ENCODE assay signal across 25 mouse cellular contexts in the genomic region with DNA sequence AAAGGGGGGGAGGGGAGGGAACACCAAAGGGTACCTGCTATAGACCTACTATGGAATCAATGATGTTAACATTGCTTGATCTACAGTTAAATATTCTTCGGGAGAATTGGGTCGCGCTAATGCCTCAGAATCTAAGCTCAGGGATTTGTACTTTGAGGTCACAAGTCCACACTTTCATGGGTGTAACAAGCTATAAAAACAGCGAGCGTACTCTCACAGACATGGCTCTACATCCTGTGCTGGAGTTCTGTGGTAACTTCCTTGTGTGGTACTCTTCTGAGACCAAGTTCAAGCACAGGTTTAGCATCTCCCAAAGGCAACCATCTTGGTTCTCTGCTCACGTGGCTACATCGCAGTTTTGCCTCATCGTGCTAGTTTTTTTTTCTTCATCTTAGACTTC.
"Had no signal": no experiment of that assay in that cellular context is flagged by ENCODE, and none has a peak within 500 bp of the region (broad histone marks: within the 10 kb centered on the region; RNA-seq: fewer than 3 reads in every experiment).

No protein-coding gene starts in this region.

- ATAC-seq: hindbrain, postnatal 0 days had no signal

- DNase-seq: gastrocnemius, postnatal 14 days; gastrocnemius, postnatal 36 days; heart, adult 18-20 months; heart, postnatal 14 days; heart, postnatal 36 days; kidney, adult 11 months; kidney, adult 2 months; kidney, adult 9 months; kidney, postnatal 14 days; kidney, postnatal 36 days; liver; liver, embryonic 13.5 days had no signal

- H3K36me3 ChIP-seq: heart, embryonic 13.5 days; heart, embryonic 15.5 days; hindbrain, embryonic 13.5 days; hindbrain, embryonic 15.5 days; kidney, embryonic 15.5 days; limb, embryonic 10.5 days; limb, embryonic 12.5 days; liver, embryonic 13.5 days; liver, embryonic 15.5 days had no signal

- H3K27ac ChIP-seq: heart, embryonic 13.5 days; heart, embryonic 15.5 days; hindbrain, embryonic 13.5 days; hindbrain, embryonic 15.5 days; hindbrain, postnatal 0 days; kidney, embryonic 15.5 days; layer of hippocampus, adult 2 months; left cerebral cortex, adult 2 months; limb, embryonic 10.5 days; limb, embryonic 12.5 days; liver, embryonic 13.5 days; liver, embryonic 15.5 days had no signal

- H3K27me3 ChIP-seq: heart, embryonic 13.5 days; heart, embryonic 15.5 days; hindbrain, embryonic 13.5 days; hindbrain, embryonic 15.5 days; kidney, embryonic 15.5 days; limb, embryonic 12.5 days; liver, embryonic 13.5 days; liver, embryonic 15.5 days had no signal

- H3K4me1 ChIP-seq: hindbrain, embryonic 13.5 days; hindbrain, embryonic 15.5 days; limb, embryonic 10.5 days; liver, embryonic 13.5 days; liver, embryonic 15.5 days had no signal

- H3K4me2 ChIP-seq: heart, embryonic 11.5 days; heart, embryonic 13.5 days; heart, embryonic 15.5 days; hindbrain, embryonic 13.5 days; hindbrain, embryonic 15.5 days; limb, embryonic 12.5 days; liver, embryonic 11.5 days; liver, embryonic 13.5 days; liver, embryonic 15.5 days had no signal

- H3K4me3 ChIP-seq: heart, embryonic 13.5 days; heart, embryonic 15.5 days; hindbrain, embryonic 13.5 days; hindbrain, embryonic 15.5 days; kidney, embryonic 15.5 days; layer of hippocampus, adult 2 months; left cerebral cortex, adult 2 months; limb, embryonic 10.5 days; limb, embryonic 12.5 days; liver, embryonic 13.5 days; liver, embryonic 15.5 days had no signal

- H3K9ac ChIP-seq: heart, embryonic 13.5 days; heart, embryonic 15.5 days; hindbrain, embryonic 13.5 days; hindbrain, embryonic 15.5 days; kidney, embryonic 15.5 days; limb, embryonic 12.5 days; liver, embryonic 13.5 days; liver, embryonic 15.5 days had no signal

- H3K9me3 ChIP-seq: heart, embryonic 13.5 days; heart, embryonic 15.5 days; hindbrain, embryonic 13.5 days; hindbrain, embryonic 15.5 days; kidney, embryonic 15.5 days; limb, embryonic 10.5 days; limb, embryonic 12.5 days; liver, embryonic 13.5 days; liver, embryonic 15.5 days had no signal
